Comparison of ENCODE assay signal across 8 mouse cellular contexts in the genomic region with DNA sequence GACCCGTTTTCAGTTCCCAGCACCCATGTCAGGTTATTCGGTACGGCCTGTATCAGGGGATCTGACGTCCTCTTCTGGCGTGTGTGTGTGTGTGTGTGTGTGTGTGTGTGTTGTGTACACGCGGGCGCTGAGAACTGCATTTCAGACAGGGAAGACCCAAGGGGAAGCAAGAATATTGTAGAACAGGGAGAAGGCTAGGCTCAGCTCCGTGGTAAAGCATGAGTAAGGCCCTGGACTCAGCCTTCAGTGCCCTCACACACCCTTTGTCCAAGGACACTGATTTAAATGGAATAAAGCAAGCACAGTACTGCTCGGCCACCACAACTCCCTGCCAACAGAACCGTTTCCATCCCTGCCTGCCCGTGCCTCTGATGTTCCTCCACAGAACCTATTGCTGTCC. TPM values are rescaled to one million over a fixed set of nuclear protein-coding genes. Genes with fewer than 3 reads are reported as not detected.
DNase-seq lines count a peak whose midpoint lies in the region; ATAC-seq and TF ChIP-seq lines count a peak whose summit lies in the region.

No protein-coding gene starts in this region.

- no peaks in the 10 kb centered on the region for H3K9me3 ChIP-seq in lung, embryonic 14.5 days (ENCODE audit: low read depth, low read length)
- H3K9me3 ChIP-seq in forebrain, embryonic 16.5 days (ENCODE audit: control insufficient read depth, low read length): no peaks in the 10 kb centered on the region

- H3K9ac ChIP-seq in lung, embryonic 14.5 days: peak overlapping the region; percentile 69
- H3K9ac ChIP-seq in forebrain, embryonic 16.5 days (replicated peaks; ENCODE audit: low read depth, low read length): peak overlapping the region; percentile 67

- H3K4me1 ChIP-seq in lung, embryonic 14.5 days (ENCODE audit: insufficient read depth): peaks cover 10% of the 10 kb centered on the region
- H3K4me1 ChIP-seq in bone marrow, adult 2 months (ENCODE audit: control insufficient read depth, insufficient read depth, low read length): peaks cover 4% of the 10 kb centered on the region
- peaks cover 24% of the 10 kb centered on the region for H3K4me1 ChIP-seq in forebrain, embryonic 16.5 days (replicated peaks; ENCODE audit: control insufficient read depth, insufficient read depth, low read length)

- 0 out of 2 replicates have a peak, but pooled peaks cover 6% of the 10 kb centered on the region for H3K36me3 ChIP-seq in lung, embryonic 14.5 days (ENCODE audit: insufficient read depth)
- H3K36me3 ChIP-seq in forebrain, embryonic 16.5 days (ENCODE audit: control insufficient read depth, insufficient read depth): no peaks in the 10 kb centered on the region

- peak overlapping the region; percentile 66 for H3K4me2 ChIP-seq in lung, embryonic 14.5 days
- peak overlapping the region; percentile 71 for H3K4me2 ChIP-seq in forebrain, embryonic 16.5 days (ENCODE audit: low read length)

- no peak for ATAC-seq in lung, embryonic 14.5 days (ENCODE audit: insufficient read depth)
- ATAC-seq in forebrain, embryonic 16.5 days: no peak
- no peak; the same call in 1 of the 2 replicates for ATAC-seq in granulocyte monocyte progenitor cell, adult 5-6 weeks (replicated peaks; ENCODE audit: poor library complexity, severe bottlenecking)

- DNase-seq in lung, embryonic 14.5 days: no peak
- no peak for DNase-seq in lung, postnatal 4 days
- DNase-seq in kidney, postnatal 25 days: peak; percentile 17 to 52
- DNase-seq in naive thymus-derived CD4-positive, alpha-beta T cell, adult 2 months (ENCODE audit: low read depth): peak; percentile 16
- no peak for DNase-seq in gastrocnemius, postnatal 14 days

- H3K27ac ChIP-seq in lung, embryonic 14.5 days (ENCODE audit: low read depth): no peak overlapping the region
- H3K27ac ChIP-seq in bone marrow, adult 2 months (ENCODE audit: control insufficient read depth, insufficient read depth, low read depth, low read length, poor library complexity): peak overlapping the region; percentile 13; the same call in 1 of the 2 replicates
- H3K27ac ChIP-seq in forebrain, embryonic 16.5 days (ENCODE audit: low read length): peak overlapping the region; percentile 91

- WGBS in lung, embryonic 14.5 days: 3% methylated on average over 12 of the region's 12 CpGs
- 3% methylated on average over 12 of the region's 12 CpGs for WGBS in bone marrow, adult 2 months
- WGBS in forebrain, embryonic 16.5 days: 3% methylated on average over 12 of the region's 12 CpGs

- no peaks in the 10 kb centered on the region for H3K27me3 ChIP-seq in lung, embryonic 14.5 days (ENCODE audit: insufficient read depth, low read length)
- no peaks in the 10 kb centered on the region for H3K27me3 ChIP-seq in forebrain, embryonic 16.5 days (replicated peaks; ENCODE audit: control insufficient read depth, insufficient read depth, low read length)

- peak overlapping the region; percentile 91 for H3K4me3 ChIP-seq in lung, embryonic 14.5 days (ENCODE audit: low read depth, low read length)
- peak overlapping the region; percentile 94 for H3K4me3 ChIP-seq in bone marrow, adult 2 months (replicated peaks; ENCODE audit: control insufficient read depth, low read depth, low read length)
- H3K4me3 ChIP-seq in forebrain, embryonic 16.5 days (replicated peaks; ENCODE audit: low read length): peak overlapping the region; percentile 68

- no peak for TF ChIP-seq POLR2A in bone marrow, adult 2 months (IDR thresholded peaks at IDR 0.05; ENCODE audit: borderline replicate concordance, control insufficient read depth, low read depth, low read length)

- intact Hi-C loops in gastrocnemius, postnatal 14 days (cut with DNase I; ENCODE audit: low total_unique reads): no loop called here

- TF ChIP-seq CTCF in lung, embryonic 14.5 days (IDR thresholded peaks at IDR 0.05; ENCODE audit: low read depth): no peak
- TF ChIP-seq CTCF in bone marrow, adult 2 months (IDR thresholded peaks at IDR 0.05; ENCODE audit: control insufficient read depth, insufficient read depth, low read length): no peak

RNA-seq across cellular contexts. Expression of gene Yars, which starts 1.0 kb away (rescaled TPM):
- 84.4 and 92.2 TPM in 2 replicates for polyA plus RNA-seq in lung, embryonic 14.5 days (2014; fragmentation: Nextera tagmentation; extraction: Ambion mirVana)
- polyA plus RNA-seq in bone marrow, adult 2 months (2011; ENCODE audit: insufficient read depth, insufficient read length, low replicate concordance, missing spikeins): 25.1 and 28.2 TPM in 2 replicates
- polyA plus RNA-seq in forebrain, embryonic 16.5 days (2015; fragmentation: Nextera tagmentation; extraction: Ambion mirVana): 116 and 122 TPM in 2 replicates
- 42.7 and 44.3 TPM in 2 replicates for total RNA-seq in granulocyte monocyte progenitor cell, adult 5-6 weeks (2014; fragmentation: Nextera tagmentation)
- 56.7 and 64.5 TPM in 2 replicates for total RNA-seq in granulocyte monocyte progenitor cell, adult 5-6 weeks (2017)
- total RNA-seq in gastrocnemius, postnatal 14 days (2021): 10 to 100 TPM; 38.6 to 38.9 TPM

RNA-seq across cellular contexts. Expression of gene S100pbp, which starts 1.0 kb away (rescaled TPM):
- polyA plus RNA-seq in lung, embryonic 14.5 days (2014; fragmentation: Nextera tagmentation; extraction: Ambion mirVana): 17.3 and 18.1 TPM in 2 replicates
- polyA plus RNA-seq in bone marrow, adult 2 months (2011; ENCODE audit: insufficient read depth, insufficient read length, low replicate concordance, missing spikeins): 8.5 and 9.4 TPM in 2 replicates
- 16.9 and 17.2 TPM in 2 replicates for polyA plus RNA-seq in forebrain, embryonic 16.5 days (2015; fragmentation: Nextera tagmentation; extraction: Ambion mirVana)
- total RNA-seq in granulocyte monocyte progenitor cell, adult 5-6 weeks (2014; fragmentation: Nextera tagmentation): 20.8 and 30.0 TPM in 2 replicates
- total RNA-seq in granulocyte monocyte progenitor cell, adult 5-6 weeks (2017): 14.8 and 18.3 TPM in 2 replicates
- total RNA-seq in gastrocnemius, postnatal 14 days (2021): 1 to 10 TPM; 5.2 to 7.1 TPM

RNA-seq across cellular contexts. Expression of gene Fndc5, which starts 53.7 kb away (rescaled TPM):
- polyA plus RNA-seq in lung, embryonic 14.5 days (2014; fragmentation: Nextera tagmentation; extraction: Ambion mirVana): 2.1 and 2.2 TPM in 2 replicates
- polyA plus RNA-seq in bone marrow, adult 2 months (2011; ENCODE audit: insufficient read depth, insufficient read length, low replicate concordance, missing spikeins): 2.7 TPM in 1 of 2 replicates, not detected in the other
- 2.5 and 2.8 TPM in 2 replicates for polyA plus RNA-seq in forebrain, embryonic 16.5 days (2015; fragmentation: Nextera tagmentation; extraction: Ambion mirVana)
- not detected in 2 replicates for total RNA-seq in granulocyte monocyte progenitor cell, adult 5-6 weeks (2014; fragmentation: Nextera tagmentation)
- total RNA-seq in granulocyte monocyte progenitor cell, adult 5-6 weeks (2017): not detected in 2 replicates
- 10 to 100 TPM; 28.4 to 53.2 TPM for total RNA-seq in gastrocnemius, postnatal 14 days (2021)

Comparison
In these comparisons a context has a peak if more than half of its experiments do, and no peak if none do; other contexts are left out.
1. DNase-seq: peak in kidney, postnatal 25 days (2 of 2) and naive thymus-derived CD4-positive, alpha-beta T cell, adult 2 months (single experiment); none in lung, embryonic 14.5 days (single experiment), lung, postnatal 4 days (0 of 2) and gastrocnemius, postnatal 14 days (single experiment).
2. Peak in every context shown above with its lines, with median percentiles within 50 percentile points of each other: H3K4me3 ChIP-seq.